Mouse (Mus musculus): ENCODE results near the gene Dkk2.

The Dkk2 gene

GRCm38 (mm10) chr3:132122581-132122980, 37.5 kb downstream of the Dkk2 start:
- peak; percentile 39 for DNase-seq (ENCODE audit: low read depth, low spot score)

GRCm38 (mm10) chr3:132125227-132125740, 40.2 kb downstream of the Dkk2 start:
- no peak for DNase-seq (ENCODE audit: low read depth, low spot score)

- DNase-seq (ENCODE audit: low read depth, low spot score), result peak; percentile 13
Observed at GRCm38 (mm10) chr3:132129730-132130274, 44.7 kb downstream of the Dkk2 start.

DNA sequence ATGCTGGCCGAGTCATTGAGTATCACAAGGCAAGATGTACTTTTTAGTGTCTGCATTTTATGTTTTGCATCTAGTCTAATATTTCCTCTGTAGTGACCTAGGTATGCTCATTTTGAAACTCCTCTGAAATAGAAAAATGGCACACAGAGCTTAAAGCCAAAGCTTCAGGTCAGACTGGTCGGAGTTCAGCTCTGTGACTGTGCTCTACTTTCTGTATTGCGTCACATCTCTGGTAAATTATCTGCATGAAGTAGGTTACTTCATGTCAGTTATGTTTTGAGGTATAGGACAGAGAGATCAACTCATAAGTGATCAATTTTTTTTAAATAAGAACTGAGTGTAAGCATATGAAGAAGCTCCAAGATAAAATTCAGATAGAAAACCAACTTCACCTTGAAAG, 45.7 kb downstream of the Dkk2 start:
- DNase-seq (ENCODE audit: low read depth, low spot score), result no peak

- no peak for DNase-seq (ENCODE audit: low read depth, low spot score)
Observed at GRCm38 (mm10) chr3:132131939-132132338, 46.8 kb downstream of the Dkk2 start.

DNA sequence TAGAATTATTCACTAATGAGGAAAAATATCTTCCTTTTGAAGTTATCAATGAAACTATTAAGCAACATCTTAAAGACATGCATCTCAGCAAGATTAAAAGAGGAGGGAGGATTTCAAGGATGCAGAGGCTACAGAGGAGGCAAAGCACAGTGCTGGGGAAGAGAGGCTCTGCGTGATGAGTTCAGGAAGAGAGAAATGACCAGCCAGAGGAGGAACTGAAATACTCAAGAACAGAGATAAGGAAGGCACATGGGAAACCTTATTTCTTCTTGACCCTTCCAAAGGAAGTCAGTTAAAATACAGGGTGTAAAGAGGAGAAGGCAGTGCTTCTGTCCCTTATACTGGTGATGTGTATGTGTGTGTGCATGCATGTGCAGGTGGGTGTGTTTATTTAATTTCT, 49.4 kb downstream of the Dkk2 start:
- DNase-seq (ENCODE audit: low read depth, low spot score), result no peak

DNA sequence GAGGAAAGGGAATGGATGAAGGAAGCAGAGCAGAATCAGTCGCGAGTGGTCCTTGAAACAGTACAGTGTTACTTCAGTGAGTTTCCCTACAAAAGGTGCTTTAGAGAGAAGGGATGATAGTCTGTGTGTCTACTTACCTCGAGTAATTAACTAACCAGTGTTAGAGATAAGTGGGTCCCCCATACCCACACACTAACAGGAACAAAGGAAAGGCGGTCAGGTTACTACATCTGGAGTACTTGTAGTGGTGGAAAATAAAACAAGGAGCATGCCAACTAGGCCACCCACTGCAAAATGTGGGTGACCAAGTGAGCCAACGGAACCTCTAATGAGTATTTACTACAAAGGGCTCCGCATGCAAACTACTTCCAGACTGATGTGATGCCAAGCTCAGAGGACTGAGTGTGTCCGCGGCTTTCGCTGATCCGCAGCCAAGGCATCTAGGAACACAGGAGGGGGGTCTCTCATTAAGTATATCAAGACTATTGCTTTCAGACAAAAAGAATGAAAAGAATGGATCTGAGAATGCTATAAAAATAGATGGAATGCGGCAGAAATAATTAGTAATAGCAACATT, 52.8 kb downstream of the Dkk2 start:
- no peak for DNase-seq (ENCODE audit: low read depth, low spot score)

DNA sequence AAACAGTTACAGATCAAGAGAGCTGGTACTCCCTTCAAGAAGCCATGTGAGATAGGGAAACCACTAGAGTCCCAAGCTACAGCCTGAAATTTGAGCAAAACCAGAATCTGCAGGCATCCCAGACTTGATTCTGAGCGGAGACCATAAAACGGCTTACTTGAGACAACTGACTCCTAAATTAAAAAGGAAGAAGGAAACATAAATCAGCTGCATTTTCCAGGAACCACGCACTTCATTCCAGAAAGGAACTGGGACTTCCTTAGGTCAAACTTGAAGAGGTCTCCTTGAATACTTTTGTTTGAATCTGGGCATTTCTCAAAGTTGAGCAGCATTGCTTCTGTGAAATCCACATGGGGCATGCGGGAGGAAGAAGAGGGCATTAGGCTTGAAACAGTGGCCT, 55.9 kb downstream of the Dkk2 start:
- peak; percentile 19 for DNase-seq (ENCODE audit: low read depth, low spot score)

DNA sequence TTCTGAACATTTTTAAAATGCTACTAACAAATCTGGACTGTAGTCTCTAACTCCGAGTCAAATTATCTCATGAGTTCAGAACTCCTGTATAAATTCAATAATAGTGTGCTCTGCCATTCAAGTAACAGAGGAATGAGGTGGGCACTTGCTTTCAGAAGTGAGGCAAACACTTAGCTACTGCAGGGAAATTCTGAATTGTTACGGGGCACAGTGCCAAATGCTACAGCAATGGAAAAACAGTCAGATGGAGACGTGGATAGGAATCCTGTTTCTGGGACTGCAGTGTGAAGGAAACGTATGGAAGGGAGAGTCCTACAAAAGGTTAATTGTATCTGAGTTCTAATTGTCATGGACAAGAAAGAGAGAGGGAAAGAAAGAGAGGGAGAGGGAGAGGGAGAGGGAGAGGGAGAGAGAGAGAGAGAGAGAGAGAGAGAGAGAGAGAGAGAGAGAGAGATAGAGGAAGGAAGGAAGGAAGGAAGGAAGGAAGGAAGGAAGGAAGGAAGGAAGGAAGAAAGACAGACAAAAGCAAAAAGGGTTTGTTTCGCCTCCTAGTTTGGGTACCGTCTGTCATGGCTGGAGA, 64.4 kb downstream of the Dkk2 start:
- DNase-seq (ENCODE audit: low read depth, low spot score), result no peak

DNA sequence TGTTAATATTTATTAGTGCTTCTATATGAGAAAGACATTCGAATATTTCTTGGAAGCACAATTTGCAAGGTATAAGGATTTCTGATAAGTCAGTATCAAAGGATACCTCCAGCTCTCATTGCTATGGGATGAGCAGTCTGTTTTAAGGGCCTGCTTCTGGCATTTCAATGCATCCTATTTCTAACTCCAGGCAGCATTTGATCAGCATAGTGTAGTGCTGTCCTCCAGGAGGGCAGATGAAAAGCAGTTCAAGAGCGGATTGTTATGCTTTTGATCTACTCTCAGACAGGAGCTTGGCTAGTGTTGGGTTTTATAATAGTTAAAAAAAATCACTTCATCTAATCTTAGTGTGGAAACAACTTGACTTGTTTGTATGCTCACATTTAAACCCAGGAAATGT, 73.7 kb downstream of the Dkk2 start:
- DNase-seq (ENCODE audit: low read depth, low spot score), result no peak

DNA sequence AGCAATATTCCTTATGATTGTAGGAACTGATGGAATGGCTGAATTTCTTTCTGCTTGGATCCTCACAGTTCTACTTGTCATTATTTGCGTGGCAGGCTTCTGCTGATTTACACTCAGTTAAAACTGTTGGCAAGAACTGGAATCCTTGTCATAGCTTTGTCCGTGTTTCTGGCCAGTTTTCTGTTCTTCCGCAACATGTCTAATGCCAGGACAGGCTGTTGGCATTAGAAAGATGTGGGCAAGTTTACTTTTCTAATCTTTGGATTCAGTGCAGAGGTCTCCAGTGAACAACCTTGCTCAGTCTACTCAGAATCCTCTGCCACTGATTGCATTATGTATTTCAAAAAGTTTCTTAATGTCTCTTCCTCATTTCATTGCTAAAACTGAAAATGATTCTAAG, 83.8 kb downstream of the Dkk2 start:
- no peak for DNase-seq (ENCODE audit: low read depth, low spot score)

DNA sequence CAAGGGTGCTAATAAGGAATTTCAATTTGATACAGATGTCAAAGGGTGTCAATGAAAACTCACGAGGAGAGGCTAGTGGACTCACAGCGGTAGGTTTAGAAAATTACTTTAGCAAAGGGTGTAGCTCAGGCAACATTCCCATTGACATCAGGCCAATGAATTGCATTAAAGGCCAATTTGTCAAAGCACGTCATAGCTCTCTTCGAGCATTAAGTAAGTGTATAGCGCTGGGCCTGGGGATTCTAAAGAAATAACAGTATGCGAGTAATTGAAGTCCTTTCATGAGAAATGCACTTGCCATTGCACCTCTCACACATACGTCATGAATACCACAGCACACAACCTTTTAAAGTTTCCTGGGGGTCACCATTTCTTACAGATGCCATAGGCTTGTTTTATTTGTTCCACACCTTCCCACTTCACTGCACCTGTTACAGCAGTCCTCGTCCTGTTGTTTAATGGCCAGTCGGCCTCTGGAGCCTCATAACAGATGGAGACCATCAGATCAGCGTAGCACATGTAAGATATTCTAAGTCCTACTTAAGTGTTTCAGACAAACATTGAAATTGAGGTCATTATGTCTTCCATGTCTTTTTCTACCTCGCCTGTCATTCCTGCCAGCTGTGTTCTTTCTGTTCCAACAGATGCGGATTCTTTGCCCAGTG, 101.9 kb downstream of the Dkk2 start:
- DNase-seq (ENCODE audit: low read depth, low spot score), result no peak

DNA sequence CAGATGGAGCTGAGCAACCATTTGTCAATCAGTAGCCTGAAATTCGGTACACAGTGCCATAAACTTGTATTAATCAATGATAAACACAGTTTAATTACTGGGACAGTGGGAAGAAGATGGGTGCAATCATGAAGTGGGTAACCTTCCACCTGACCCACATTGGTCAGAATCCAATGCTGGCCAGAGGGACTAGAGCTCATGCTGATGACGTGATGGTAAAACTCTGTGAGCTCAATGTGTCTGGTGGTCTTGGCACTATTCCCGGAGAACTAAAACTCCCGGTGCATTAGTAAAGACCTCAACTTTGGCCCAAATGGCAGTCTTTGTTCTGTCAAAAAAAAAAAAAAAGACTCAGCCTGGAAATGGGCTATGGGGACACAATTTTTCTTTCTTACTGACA, 116.9 kb downstream of the Dkk2 start:
- no peak for DNase-seq (ENCODE audit: low read depth, low spot score)

GRCm38 (mm10) chr3:132202665-132203064, 117.6 kb downstream of the Dkk2 start:
- DNase-seq (ENCODE audit: low read depth, low spot score), result no peak

DNA sequence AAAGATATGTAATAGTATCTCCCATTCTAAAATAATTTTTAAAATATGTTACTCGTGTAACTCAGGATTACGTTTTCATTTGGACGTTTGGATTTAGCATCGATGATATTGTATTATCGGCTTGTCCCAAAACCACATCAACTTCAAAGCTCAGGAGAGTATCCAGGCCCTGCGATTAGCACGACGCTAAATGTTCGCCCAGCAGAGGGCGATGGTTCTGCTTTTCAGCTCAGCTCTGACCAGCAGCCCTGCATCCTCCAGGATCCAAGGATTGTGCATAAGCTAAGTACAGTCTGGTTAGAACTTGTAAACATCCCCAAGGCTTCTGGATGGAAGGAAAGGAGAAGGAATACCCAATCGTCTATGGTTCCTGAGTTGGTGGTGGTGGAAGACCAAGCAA, 122.4 kb downstream of the Dkk2 start:
- DNase-seq (ENCODE audit: low read depth, low spot score), result peak; percentile 71

GRCm38 (mm10) chr3:132211260-132211659, 126.2 kb downstream of the Dkk2 start:
- DNase-seq (ENCODE audit: low read depth, low spot score), result no peak

DNA sequence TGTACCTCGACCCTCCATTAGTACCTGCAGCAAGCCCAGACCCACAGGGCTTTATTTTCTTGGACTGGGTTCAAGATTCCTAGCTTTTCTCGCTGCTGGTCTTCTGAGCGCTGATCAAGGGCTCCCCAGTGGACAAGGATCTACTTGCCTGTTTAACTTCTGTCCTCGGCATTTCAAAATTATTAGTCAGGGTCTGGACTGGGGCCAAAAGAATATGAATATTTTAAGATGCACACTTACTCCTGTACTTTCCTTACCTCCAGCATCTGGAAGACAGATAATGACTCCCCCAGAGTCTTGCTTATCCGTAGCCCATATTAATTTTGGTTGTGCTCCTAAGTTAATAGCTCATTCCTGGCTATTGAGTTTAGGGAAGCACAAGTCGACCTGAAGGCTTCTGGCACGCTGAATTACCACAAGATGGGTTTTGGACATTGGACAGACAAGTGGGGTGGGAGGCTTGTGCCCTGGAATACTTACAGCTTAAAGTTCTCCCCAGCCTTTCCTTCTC, 134.9 kb downstream of the Dkk2 start:
- DNase-seq (ENCODE audit: low read depth, low spot score), result no peak

DNA sequence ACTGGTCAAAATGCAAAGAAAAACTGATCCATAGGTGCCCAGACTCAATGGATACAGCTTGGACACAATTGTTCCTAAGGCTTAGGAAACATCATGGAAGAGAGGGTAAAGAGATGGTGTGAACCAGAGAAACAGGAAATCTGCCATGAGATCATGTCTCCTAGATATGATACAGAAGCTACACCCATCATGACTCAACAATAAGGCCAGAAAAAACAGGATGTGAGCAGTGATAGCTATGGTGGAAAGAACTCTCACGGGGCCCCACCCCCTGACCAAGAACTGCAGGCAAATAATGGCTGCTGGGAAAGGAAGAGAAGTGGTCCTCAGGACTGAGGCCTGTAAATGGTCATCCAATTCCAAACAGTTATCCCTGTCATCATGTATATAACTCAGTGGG, 142.5 kb downstream of the Dkk2 start:
- no peak for DNase-seq (ENCODE audit: low read depth, low spot score)

Data from mesoderm, embryonic 11.5 days (tissue).